Mouse (Mus musculus): ENCODE measurements around the gene Klhdc3. TPM values are rescaled to one million over a fixed set of nuclear protein-coding genes. Genes with fewer than 3 reads are reported as not detected.

Gene Klhdc3
- 10 to 100 TPM; 57.3 to 68.9 TPM for total RNA-seq (2021)
- 91.8 and 105 TPM in 2 replicates for polyA plus RNA-seq (2012; rRNA removed)
- long read RNA-seq, transcript Klhdc3-201 (12 exons, 2,100 nt), result major isoform, 44 of 59 reads
- long read RNA-seq, partial matches to known transcripts, result 8 of 59 reads
- long read RNA-seq, other reads (novel, unspliced or antisense), result 5 of 59 reads

DNA sequence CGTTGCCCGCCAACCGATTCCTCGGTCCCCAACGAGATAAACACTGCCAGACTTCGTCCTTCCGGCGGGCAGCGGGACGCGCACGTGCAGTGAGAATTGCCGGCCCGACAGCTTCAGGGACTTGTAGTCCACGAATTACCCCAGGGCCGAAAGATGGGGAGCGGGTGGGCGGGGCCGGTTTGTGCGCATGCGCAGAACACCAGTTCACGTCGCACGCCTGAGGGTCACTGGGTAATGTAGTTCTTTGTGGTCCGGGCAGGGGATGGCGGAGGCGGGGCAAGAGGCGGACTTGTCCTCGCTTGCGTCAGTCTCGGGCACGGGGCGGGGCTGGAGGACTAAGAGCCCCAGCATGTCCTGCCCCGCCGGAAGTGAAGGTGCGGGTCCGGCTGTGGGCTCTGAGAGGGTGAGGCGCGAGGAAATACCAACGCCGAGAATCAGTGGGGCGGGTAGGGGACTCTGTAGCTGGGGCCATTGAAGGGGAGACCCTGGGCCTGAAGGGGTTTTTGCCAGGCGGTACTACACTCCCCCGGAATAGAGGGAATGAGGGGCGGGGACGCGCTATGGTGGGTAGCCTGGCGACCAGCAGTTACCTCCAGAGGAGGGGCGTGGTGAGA is at the start of gene Klhdc3:
Gene Klhdc3, minus strand, starts transcription at position 155 of the 614 bp plus-strand sequence.
- H3K36me3 ChIP-seq (ENCODE audit: control insufficient read depth, insufficient read depth, low read length), result no peaks in the 10 kb centered on the region
- peak; percentile 52 for TF ChIP-seq POLR2A (IDR thresholded peaks at IDR 0.05; ENCODE audit: insufficient read depth, low read depth, low read length)
- no peak for TF ChIP-seq CTCF (IDR thresholded peaks at IDR 0.05)
- TF ChIP-seq EP300 (IDR thresholded peaks at IDR 0.05; ENCODE audit: insufficient read depth, low read depth, low read length), result 0 out of 2 replicates have a peak, but pooled peaks have one; percentile 3
- intact Hi-C loops (cut with DNase I), result loop anchor here (1.0 to 2.0 kb wide), 2 partner anchors 32 to 35 kb away; partner anchors contain the start of genes Klc4 and Mrpl2

DNA sequence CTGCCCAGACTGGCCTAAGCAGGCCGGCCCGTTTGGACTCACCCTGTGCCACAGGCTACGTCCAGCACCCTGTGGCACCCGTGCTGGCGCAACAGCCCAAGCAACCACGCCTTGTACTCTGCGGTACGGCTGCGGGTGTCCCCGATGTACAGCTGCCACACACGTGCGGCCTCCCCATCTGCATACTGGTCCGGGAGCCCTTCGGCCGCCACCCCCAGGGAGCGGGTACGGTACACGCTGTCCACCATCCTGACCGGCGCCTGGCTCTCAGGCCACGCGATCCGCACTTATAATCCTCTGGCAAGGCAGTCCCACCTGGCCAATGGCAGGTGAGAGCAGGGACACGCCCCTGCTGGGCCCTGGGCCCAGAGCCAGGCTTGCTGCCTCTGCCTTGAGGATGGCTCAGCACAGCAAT is 48.2 kb upstream of the Klhdc3 start, which contains the start of gene Gnmt:
Gene Gnmt, minus strand, starts transcription at position 265 of the 415 bp plus-strand sequence.
- intact Hi-C loops (cut with DNase I), result no loop called here
- H3K36me3 ChIP-seq (ENCODE audit: control insufficient read depth, insufficient read depth, low read length), result no peaks in the 10 kb centered on the region
- no peaks in the 10 kb centered on the region for H3K4me1 ChIP-seq (ENCODE audit: control insufficient read depth, insufficient read depth, low read length)
- H3K4me3 ChIP-seq, result no peak within 1 kb of the TSS
- 21% methylated on average over 24 of the region's 24 CpGs for WGBS
- no peak within 1 kb of the TSS for H3K9ac ChIP-seq (ENCODE audit: low read depth, low read length)
- H3K27me3 ChIP-seq (ENCODE audit: control insufficient read depth, insufficient read depth, low read length), result no peaks in the 10 kb centered on the region
- no peaks in the 10 kb centered on the region for H3K79me2 ChIP-seq (replicated peaks; ENCODE audit: control insufficient read depth, insufficient read depth, low read length)
- no peak for TF ChIP-seq EP300 (IDR thresholded peaks at IDR 0.05; ENCODE audit: insufficient read depth, low read depth, low read length)
- TF ChIP-seq CTCF (IDR thresholded peaks at IDR 0.05), result no peak
- TF ChIP-seq POLR2A (IDR thresholded peaks at IDR 0.05; ENCODE audit: insufficient read depth, low read depth, low read length), result no peak
- no peak for DNase-seq
- H3K27ac ChIP-seq, result no peak within 1 kb of the TSS

More for the DNA sequence above, at the start of gene Klhdc3:
- peak; percentile 96 to 98 for DNase-seq
- H3K4me3 ChIP-seq, result peak within 1 kb of the TSS; percentile 95
- H3K4me1 ChIP-seq (ENCODE audit: control insufficient read depth, insufficient read depth, low read length), result peaks cover 8% of the 10 kb centered on the region
- WGBS, result under 1% methylated on average over 49 of the region's 49 CpGs
- peak within 1 kb of the TSS; percentile 81 for H3K9ac ChIP-seq (ENCODE audit: low read depth, low read length)
- H3K27me3 ChIP-seq (ENCODE audit: control insufficient read depth, insufficient read depth, low read length), result no peaks in the 10 kb centered on the region
- H3K27ac ChIP-seq, result peak within 1 kb of the TSS; percentile 95
- H3K79me2 ChIP-seq (replicated peaks; ENCODE audit: control insufficient read depth, insufficient read depth, low read length), result no peaks in the 10 kb centered on the region

DNA sequence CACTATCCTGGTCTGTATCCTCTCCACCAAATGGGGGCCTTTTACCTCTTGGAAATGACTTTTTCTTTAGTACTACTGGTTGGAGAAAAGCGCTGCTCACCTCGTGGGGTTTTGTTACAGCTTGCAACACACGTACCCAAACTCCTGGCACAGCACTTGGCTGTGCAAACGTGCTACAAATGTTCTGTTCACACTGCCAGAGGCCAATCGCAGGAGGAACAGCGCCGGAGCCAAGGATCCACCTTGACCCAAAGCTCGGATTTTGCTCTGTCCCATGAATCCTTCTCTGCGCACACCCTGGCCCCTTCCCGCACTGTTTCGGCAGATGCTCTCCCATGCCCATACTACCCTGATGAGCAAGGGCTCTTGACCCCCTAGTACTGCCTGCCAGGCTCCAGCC is 47.8 kb upstream of the Klhdc3 start:
- Histone ChIP-seq H3K4me1 (ENCODE audit: control insufficient read depth, insufficient read depth, low read length) (no peaks in the 10 kb centered on the region), H3K4me3 (no peak overlapping the region), H3K27ac (no peak overlapping the region), H3K36me3 (ENCODE audit: control insufficient read depth, insufficient read depth, low read length) (no peaks in the 10 kb centered on the region), H3K27me3 (ENCODE audit: control insufficient read depth, insufficient read depth, low read length) (no peaks in the 10 kb centered on the region), H3K79me2 (replicated peaks; ENCODE audit: control insufficient read depth, insufficient read depth, low read length) (no peaks in the 10 kb centered on the region), H3K9ac (ENCODE audit: low read depth, low read length) (no peak overlapping the region)
- DNase-seq, result no peak
- no peak for TF ChIP-seq CTCF (IDR thresholded peaks at IDR 0.05)
- no peak for TF ChIP-seq EP300 (IDR thresholded peaks at IDR 0.05; ENCODE audit: insufficient read depth, low read depth, low read length)
- no peak for TF ChIP-seq POLR2A (IDR thresholded peaks at IDR 0.05; ENCODE audit: insufficient read depth, low read depth, low read length)
- intact Hi-C loops (cut with DNase I), result no loop called here
- WGBS, result 51% methylated on average over 11 of the region's 11 CpGs

DNA sequence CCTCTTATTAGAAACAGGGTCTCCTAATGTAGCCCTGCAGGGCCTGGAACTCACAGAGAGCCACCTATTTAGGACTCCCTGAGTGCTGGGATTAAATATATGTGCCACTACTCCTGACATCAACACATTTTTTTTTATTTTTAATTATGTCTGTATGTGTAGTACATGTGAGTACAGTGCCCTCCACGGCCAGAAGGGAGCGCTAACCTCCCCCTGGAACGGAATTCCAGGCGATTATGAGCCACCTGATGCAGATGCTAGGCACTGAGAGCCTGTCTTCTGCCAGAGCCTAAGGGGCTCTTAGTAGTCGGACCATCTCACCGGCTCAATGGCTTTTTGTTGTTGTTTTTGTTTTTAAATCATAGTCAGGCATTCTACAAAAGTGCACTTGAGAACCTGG is 47.3 kb upstream of the Klhdc3 start:
- WGBS, result 51% methylated on average over 6 of the region's 6 CpGs
- no peak for DNase-seq
- no peaks in the 10 kb centered on the region for H3K4me1 ChIP-seq (ENCODE audit: control insufficient read depth, insufficient read depth, low read length)
- no peak overlapping the region for H3K4me3 ChIP-seq
- H3K79me2 ChIP-seq (replicated peaks; ENCODE audit: control insufficient read depth, insufficient read depth, low read length), result no peaks in the 10 kb centered on the region
- H3K9ac ChIP-seq (ENCODE audit: low read depth, low read length), result no peak overlapping the region
- intact Hi-C loops (cut with DNase I), result no loop called here
- peak; percentile 54 for TF ChIP-seq CTCF (IDR thresholded peaks at IDR 0.05)
- no peak for TF ChIP-seq POLR2A (IDR thresholded peaks at IDR 0.05; ENCODE audit: insufficient read depth, low read depth, low read length)
- no peak for TF ChIP-seq EP300 (IDR thresholded peaks at IDR 0.05; ENCODE audit: insufficient read depth, low read depth, low read length)
- H3K27ac ChIP-seq, result no peak overlapping the region
- H3K36me3 ChIP-seq (ENCODE audit: control insufficient read depth, insufficient read depth, low read length), result no peaks in the 10 kb centered on the region
- no peaks in the 10 kb centered on the region for H3K27me3 ChIP-seq (ENCODE audit: control insufficient read depth, insufficient read depth, low read length)

DNA sequence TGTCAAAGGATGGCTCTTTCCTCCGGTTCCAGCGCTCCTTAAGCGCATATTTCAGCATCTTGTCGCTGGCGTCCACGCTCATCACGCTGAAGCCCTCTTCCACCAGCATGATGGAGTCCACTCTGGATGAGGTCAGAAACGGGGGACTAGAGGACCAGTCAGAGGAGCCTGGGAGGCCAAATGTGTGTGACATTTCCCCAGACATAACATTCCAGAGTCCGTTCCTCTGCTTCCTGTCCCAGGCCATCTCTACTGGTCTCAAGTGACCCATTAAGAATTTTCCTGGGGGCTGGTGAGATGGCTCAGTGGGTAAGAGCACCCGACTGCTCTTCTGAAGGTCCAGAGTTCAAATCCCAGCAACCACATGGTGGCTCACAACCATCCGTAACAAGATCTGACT is 46.6 kb upstream of the Klhdc3 start:
- 85% methylated on average over 11 of the region's 11 CpGs for WGBS
- Histone ChIP-seq H3K27ac (no peak overlapping the region), H3K9ac (ENCODE audit: low read depth, low read length) (no peak overlapping the region), H3K4me3 (no peak overlapping the region), H3K27me3 (ENCODE audit: control insufficient read depth, insufficient read depth, low read length) (no peaks in the 10 kb centered on the region), H3K36me3 (ENCODE audit: control insufficient read depth, insufficient read depth, low read length) (no peaks in the 10 kb centered on the region), H3K79me2 (replicated peaks; ENCODE audit: control insufficient read depth, insufficient read depth, low read length) (no peaks in the 10 kb centered on the region), H3K4me1 (ENCODE audit: control insufficient read depth, insufficient read depth, low read length) (no peaks in the 10 kb centered on the region)
- DNase-seq, result no peak
- no peak for TF ChIP-seq CTCF (IDR thresholded peaks at IDR 0.05)
- intact Hi-C loops (cut with DNase I), result no loop called here
